9 mouse cellular contexts compared by ENCODE assay signal in the genomic region with DNA sequence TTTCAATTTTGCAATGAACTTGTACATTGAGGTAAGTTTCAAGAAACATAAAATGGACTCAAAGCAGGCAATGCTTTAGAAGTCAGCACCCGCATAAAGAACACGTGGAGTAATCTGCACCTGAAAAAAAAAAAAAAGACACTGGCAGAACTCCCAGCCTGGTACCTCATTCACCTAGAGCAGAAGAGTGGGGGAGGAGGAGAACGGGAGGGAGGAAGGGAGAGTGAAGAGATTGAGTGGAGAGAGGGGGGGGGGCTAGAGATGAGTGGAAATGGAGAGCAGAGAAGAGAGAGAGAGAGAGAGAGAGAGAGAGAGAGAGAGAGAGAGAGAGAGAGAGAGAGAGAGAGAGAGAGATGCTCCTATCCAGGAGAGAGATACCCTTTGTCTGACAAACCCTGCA. TPM values are rescaled to one million over a fixed set of nuclear protein-coding genes. Genes with fewer than 3 reads are reported as not detected.
DNase-seq lines count a peak whose midpoint lies in the region; ATAC-seq and TF ChIP-seq lines count a peak whose summit lies in the region.
"Had no signal": no experiment of that assay in that cellular context is flagged by ENCODE, and none has a peak within 500 bp of the region (broad histone marks: within the 10 kb centered on the region; RNA-seq: fewer than 3 reads in every experiment).

No protein-coding gene starts in this region.

- no peak for DNase-seq in kidney, adult 2 months
- no peak for DNase-seq in kidney, adult 18-20 months
- DNase-seq in adrenal gland, adult 18-20 months (ENCODE audit: low spot score in 2 of 2): no peak
- no peak for DNase-seq in ovary, postnatal 14 days (ENCODE audit: low spot score)
- DNase-seq in urinary bladder, adult 2 months (ENCODE audit: low spot score): no peak

- WGBS in kidney, adult 2 months: 20% methylated on average over 3 of the region's 3 CpGs
- WGBS in embryonic facial prominence, embryonic 12.5 days: 4% methylated on average over 3 of the region's 3 CpGs
- WGBS in intestine, embryonic 15.5 days: 10% methylated on average over 3 of the region's 3 CpGs
- WGBS in neural tube, embryonic 12.5 days: 3% methylated on average over 3 of the region's 3 CpGs

- H3K9me3 ChIP-seq in embryonic facial prominence, embryonic 12.5 days: no peaks in the 10 kb centered on the region
- no peaks in the 10 kb centered on the region for H3K9me3 ChIP-seq in intestine, embryonic 15.5 days
- H3K9me3 ChIP-seq in neural tube, embryonic 12.5 days: no peaks in the 10 kb centered on the region

- peak overlapping the region; percentile 84 for H3K9ac ChIP-seq in embryonic facial prominence, embryonic 12.5 days
- no peak overlapping the region; the same call in 1 of the 2 replicates for H3K9ac ChIP-seq in intestine, embryonic 15.5 days
- peak overlapping the region; percentile 95 for H3K9ac ChIP-seq in neural tube, embryonic 12.5 days

- TF ChIP-seq POLR2A in kidney, adult 2 months (IDR thresholded peaks at IDR 0.05; ENCODE audit: low read depth, low read length): no peak

- ATAC-seq in embryonic facial prominence, embryonic 12.5 days (ENCODE audit: insufficient number of reproducible peaks, insufficient read depth, low FRiP score, low TSS enrichment): no peak
- ATAC-seq in intestine, embryonic 15.5 days: no peak
- ATAC-seq in neural tube, embryonic 12.5 days (ENCODE audit: low FRiP score, low read depth): peak; percentile 35

- no peak for TF ChIP-seq CTCF in kidney, adult 2 months (conservative IDR thresholded peaks at IDR 0.05; ENCODE audit: insufficient read depth, insufficient read length, low read depth, low read length)

- no peaks in the 10 kb centered on the region for H3K4me1 ChIP-seq in kidney, adult 2 months (ENCODE audit: control insufficient read depth, insufficient read depth, low read length)
- H3K4me1 ChIP-seq in embryonic facial prominence, embryonic 12.5 days: peaks cover 4% of the 10 kb centered on the region; the same call in 1 of the 2 replicates
- H3K4me1 ChIP-seq in intestine, embryonic 15.5 days (replicated peaks): peaks cover 11% of the 10 kb centered on the region
- peaks cover 13% of the 10 kb centered on the region for H3K4me1 ChIP-seq in neural tube, embryonic 12.5 days

- H3K4me3 ChIP-seq in kidney, adult 2 months (ENCODE audit: insufficient read depth, low read depth, low read length): peak overlapping the region; percentile 72; the same call in 1 of the 2 replicates
- peak overlapping the region; percentile 84 for H3K4me3 ChIP-seq in embryonic facial prominence, embryonic 12.5 days
- H3K4me3 ChIP-seq in intestine, embryonic 15.5 days (replicated peaks): peak overlapping the region; percentile 58
- H3K4me3 ChIP-seq in neural tube, embryonic 12.5 days: peak overlapping the region; percentile 82

- H3K4me2 ChIP-seq in embryonic facial prominence, embryonic 12.5 days (replicated peaks): peak overlapping the region; percentile 94
- peak overlapping the region; percentile 79 for H3K4me2 ChIP-seq in intestine, embryonic 15.5 days (replicated peaks)
- H3K4me2 ChIP-seq in neural tube, embryonic 12.5 days (replicated peaks): peak overlapping the region; percentile 96

- no peak overlapping the region for H3K27ac ChIP-seq in kidney, adult 2 months (ENCODE audit: insufficient read depth, low read depth, low read length)
- H3K27ac ChIP-seq in embryonic facial prominence, embryonic 12.5 days: peak overlapping the region; percentile 97
- H3K27ac ChIP-seq in intestine, embryonic 15.5 days: no peak overlapping the region
- peak overlapping the region; percentile 98; the same call in 1 of the 2 replicates for H3K27ac ChIP-seq in neural tube, embryonic 12.5 days
- H3K27ac ChIP-seq: macrophage had no signal

- no peaks in the 10 kb centered on the region for H3K36me3 ChIP-seq in kidney, adult 2 months (ENCODE audit: control insufficient read depth, insufficient read depth, low read length)
- no peaks in the 10 kb centered on the region for H3K36me3 ChIP-seq in embryonic facial prominence, embryonic 12.5 days
- no peaks in the 10 kb centered on the region for H3K36me3 ChIP-seq in intestine, embryonic 15.5 days
- no peaks in the 10 kb centered on the region for H3K36me3 ChIP-seq in neural tube, embryonic 12.5 days

- H3K27me3 ChIP-seq in kidney, adult 2 months (replicated peaks; ENCODE audit: control insufficient read depth, insufficient read depth, low read length): peaks cover 4% of the 10 kb centered on the region
- H3K27me3 ChIP-seq in embryonic facial prominence, embryonic 12.5 days: no peaks in the 10 kb centered on the region
- peaks cover 7% of the 10 kb centered on the region for H3K27me3 ChIP-seq in intestine, embryonic 15.5 days (replicated peaks)
- no peaks in the 10 kb centered on the region for H3K27me3 ChIP-seq in neural tube, embryonic 12.5 days (replicated peaks)

RNA-seq across cellular contexts. Expression of gene Adgrl3, which starts 0.8 kb away (rescaled TPM):
- polyA plus RNA-seq in kidney, adult 2 months (2012; rRNA removed): 0.95 and 1.2 TPM in 2 replicates
- 45.5 and 48.7 TPM in 2 replicates for polyA plus RNA-seq in embryonic facial prominence, embryonic 12.5 days (2016; fragmentation: Nextera tagmentation; extraction: Ambion mirVana)
- 9.5 and 10.9 TPM in 2 replicates for polyA plus RNA-seq in intestine, embryonic 15.5 days (2015; fragmentation: Nextera tagmentation; extraction: Ambion mirVana)
- polyA plus RNA-seq in neural tube, embryonic 12.5 days (2016; fragmentation: Nextera tagmentation; extraction: Ambion mirVana): 38.2 and 40.0 TPM in 2 replicates
- total RNA-seq in adrenal gland, adult 18-20 months (2021): 1 to 10 TPM; 5.1 to 5.5 TPM
- 5.9 and 7.2 TPM in 2 replicates for polyA plus RNA-seq in urinary bladder, adult 2 months (2012; rRNA removed)
- polyA plus RNA-seq: macrophage had no signal

Comparison
In these comparisons a context has a peak if more than half of its experiments do, and no peak if none do; other contexts are left out.
1. H3K27ac ChIP-seq: peak in embryonic facial prominence, embryonic 12.5 days (single experiment) and neural tube, embryonic 12.5 days (single experiment); none in kidney, adult 2 months (single experiment) and intestine, embryonic 15.5 days (single experiment).
2. Peak in every context shown above with its lines, with median percentiles within 50 percentile points of each other: H3K4me3 ChIP-seq and H3K4me2 ChIP-seq.